Mouse (Mus musculus): ENCODE data around the gene Vmn1r111.
"Not testable (repeated sequence)": the region's sequence is repeated elsewhere in the genome, so short reads cannot be mapped to it uniquely, and the experiment has no call there.

Vmn1r111 gene

GRCm38 (mm10) chr7:20703116-20703515 is at the start of gene Vmn1r111:
Gene Vmn1r111, minus strand, starts transcription at chr7:20703216.
- DNase-seq (ENCODE audit: low read depth): not testable (repeated sequence)

- DNase-seq (ENCODE audit: low read depth): not testable (repeated sequence)
Observed at GRCm38 (mm10) chr7:20730524-20730923, 27.5 kb upstream of the Vmn1r111 start, which contains the start of gene Gm10668. Gene Gm10668, minus strand, starts transcription at chr7:20730624.

- DNase-seq (ENCODE audit: low read depth): not testable (repeated sequence)
Observed at GRCm38 (mm10) chr7:20668618-20669017, 34.4 kb downstream of the Vmn1r111 start, which contains the start of gene Vmn1r107. Gene Vmn1r107, plus strand, starts transcription at chr7:20668918.
